Mouse (Mus musculus) kidney, adult 9 months (tissue): ENCODE measurements around the gene Igf2bp1.

Experiments used
- DNase-seq: peaks from one replicate; pipeline ENCODE4 v3.0.0; 2022

Gene Igf2bp1

GRCm38 (mm10) chr11:96005403-96006271 lies at the start of gene Igf2bp1:
Gene Igf2bp1, minus strand, starts transcription at chr11:96005940.
- DNase-seq: no peak

GRCm38 (mm10) chr11:96050854-96051253 lies 45.1 kb upstream of the Igf2bp1 start:
- no peak for DNase-seq

GRCm38 (mm10) chr11:96049939-96050338 lies 44.2 kb upstream of the Igf2bp1 start:
- no peak for DNase-seq

GRCm38 (mm10) chr11:96047469-96048373 lies 42.0 kb upstream of the Igf2bp1 start:
- DNase-seq: no peak

GRCm38 (mm10) chr11:96046793-96047192 lies 41.1 kb upstream of the Igf2bp1 start:
- no peak for DNase-seq

GRCm38 (mm10) chr11:96046028-96046427 lies 40.3 kb upstream of the Igf2bp1 start:
- DNase-seq: no peak

- no peak for DNase-seq
These were observed 39.2 kb upstream of the Igf2bp1 start for GRCm38 (mm10) chr11:96044803-96045567.

- no peak for DNase-seq
These were observed 32.8 kb upstream of the Igf2bp1 start for GRCm38 (mm10) chr11:96038560-96038959.

GRCm38 (mm10) chr11:96037499-96037898 lies 31.8 kb upstream of the Igf2bp1 start:
- DNase-seq: no peak

GRCm38 (mm10) chr11:96035133-96035532 lies 29.4 kb upstream of the Igf2bp1 start:
- no peak for DNase-seq

GRCm38 (mm10) chr11:96034596-96035052 lies 28.9 kb upstream of the Igf2bp1 start, which contains the start of gene Snf8:
Gene Snf8, plus strand, starts transcription at chr11:96034885.
- peak; percentile 95 for DNase-seq

- no peak for DNase-seq
These were observed 28.4 kb upstream of the Igf2bp1 start for GRCm38 (mm10) chr11:96034116-96034515.

- DNase-seq: no peak
These were observed 27.5 kb upstream of the Igf2bp1 start for GRCm38 (mm10) chr11:96033264-96033663.

GRCm38 (mm10) chr11:96031701-96032100 lies 26.0 kb upstream of the Igf2bp1 start:
- DNase-seq: no peak

GRCm38 (mm10) chr11:96030571-96030970 lies 24.8 kb upstream of the Igf2bp1 start:
- DNase-seq: peak; percentile 85

- no peak for DNase-seq
These were observed 22.4 kb upstream of the Igf2bp1 start for GRCm38 (mm10) chr11:96028130-96028529.

- DNase-seq: no peak
These were observed 14.9 kb upstream of the Igf2bp1 start for GRCm38 (mm10) chr11:96020622-96021021.

GRCm38 (mm10) chr11:96017941-96018351 lies 12.2 kb upstream of the Igf2bp1 start:
- no peak for DNase-seq

- DNase-seq: no peak
These were observed 9.7 kb upstream of the Igf2bp1 start for GRCm38 (mm10) chr11:96015421-96015820.

- DNase-seq: no peak
These were observed 6.2 kb upstream of the Igf2bp1 start for GRCm38 (mm10) chr11:96011982-96012381.

GRCm38 (mm10) chr11:96008827-96009226 lies 3.1 kb upstream of the Igf2bp1 start:
- no peak for DNase-seq

- DNase-seq: no peak
These were observed 1.9 kb upstream of the Igf2bp1 start for GRCm38 (mm10) chr11:96007516-96008235.
